Comparison of ENCODE assay signal across 8 mouse cellular contexts in genomic region chr9:120932797-120933586, GRCm38 (mm10). TPM values are rescaled to one million over a fixed set of nuclear protein-coding genes. Genes with fewer than 3 reads are reported as not detected.
DNase-seq lines count a peak whose midpoint lies in the region; ATAC-seq and TF ChIP-seq lines count a peak whose summit lies in the region.

No protein-coding gene starts in this region.

- H3K9ac ChIP-seq in heart, embryonic 12.5 days: peak overlapping the region; percentile 97
- H3K9ac ChIP-seq in kidney, embryonic 16.5 days (replicated peaks; ENCODE audit: low read length): peak overlapping the region; percentile 98
- peak overlapping the region; percentile 100 for H3K9ac ChIP-seq in liver, adult 2 months (ENCODE audit: low read depth, low read length)

- H3K4me1 ChIP-seq in erythroblast, embryonic 14.5 days (ENCODE audit: control insufficient read depth): peaks cover 37% of the 10 kb centered on the region
- peaks cover 34% of the 10 kb centered on the region for H3K4me1 ChIP-seq in heart, embryonic 12.5 days (replicated peaks)
- peaks cover 30% of the 10 kb centered on the region for H3K4me1 ChIP-seq in kidney, embryonic 16.5 days (ENCODE audit: insufficient read depth, low read length)
- H3K4me1 ChIP-seq in liver, adult 2 months (ENCODE audit: control insufficient read depth, insufficient read depth, low read length): peaks cover 26% of the 10 kb centered on the region

- peak overlapping the region; percentile 85 for H3K4me3 ChIP-seq in erythroblast, embryonic 14.5 days (replicated peaks)
- H3K4me3 ChIP-seq in heart, embryonic 12.5 days: peak overlapping the region; percentile 99
- peak overlapping the region; percentile 96 for H3K4me3 ChIP-seq in kidney, embryonic 16.5 days (ENCODE audit: low read length)
- H3K4me3 ChIP-seq in liver, adult 2 months (ENCODE audit: insufficient read depth, low read depth, low read length): peak overlapping the region; percentile 91
- H3K4me3 ChIP-seq in myocyte: peak overlapping the region; percentile 61

- peaks cover 2% of the 10 kb centered on the region for H3K27me3 ChIP-seq in erythroblast, embryonic 14.5 days (ENCODE audit: control insufficient read depth)
- H3K27me3 ChIP-seq in heart, embryonic 12.5 days (replicated peaks): no peaks in the 10 kb centered on the region
- no peaks in the 10 kb centered on the region for H3K27me3 ChIP-seq in kidney, embryonic 16.5 days (ENCODE audit: insufficient read depth, low read length)
- no peaks in the 10 kb centered on the region for H3K27me3 ChIP-seq in liver, adult 2 months (ENCODE audit: control insufficient read depth, insufficient read depth, low read length)
- no peaks in the 10 kb centered on the region for H3K27me3 ChIP-seq in myocyte (ENCODE audit: control insufficient read depth, insufficient read depth, insufficient read length)

- peaks cover 23% of the 10 kb centered on the region for H3K36me3 ChIP-seq in erythroblast, embryonic 14.5 days (ENCODE audit: control insufficient read depth)
- H3K36me3 ChIP-seq in heart, embryonic 12.5 days: no peaks in the 10 kb centered on the region
- no peaks in the 10 kb centered on the region for H3K36me3 ChIP-seq in kidney, embryonic 16.5 days (ENCODE audit: insufficient read depth, low read length)
- no peaks in the 10 kb centered on the region for H3K36me3 ChIP-seq in liver, adult 2 months (ENCODE audit: control insufficient read depth, insufficient read depth, low read length)
- H3K36me3 ChIP-seq in myocyte (ENCODE audit: control insufficient read depth, insufficient read depth): no peaks in the 10 kb centered on the region

- peak; percentile 98 for DNase-seq in CD4-positive, CD25-positive, alpha-beta regulatory T cell, adult 2 months (ENCODE audit: low read depth, low spot score)
- peak; percentile 92 for DNase-seq in brain, embryonic 18.5 days (ENCODE audit: low read depth, low spot score)
- DNase-seq in liver, adult 2 months (ENCODE audit: extremely low read depth, low read depth, low spot score): peak; percentile 68
- DNase-seq in spleen, postnatal 4 days (ENCODE audit: low spot score in 2 of 2): peak; percentile 98 to 99

- H3K27ac ChIP-seq in heart, embryonic 12.5 days (ENCODE audit: poor library complexity, severe bottlenecking): peak overlapping the region; percentile 95
- H3K27ac ChIP-seq in kidney, embryonic 16.5 days (ENCODE audit: low read length): peak overlapping the region; percentile 96
- peak overlapping the region; percentile 86 for H3K27ac ChIP-seq in liver, adult 2 months (replicated peaks; ENCODE audit: insufficient read depth, low read depth, low read length)

- H3ac ChIP-seq in myocyte (ENCODE audit: control insufficient read depth, insufficient read length): peak overlapping the region; percentile 93

- peaks cover 39% of the 10 kb centered on the region for H3K79me2 ChIP-seq in liver, adult 2 months (ENCODE audit: control insufficient read depth, insufficient read depth, low read length)
- H3K79me2 ChIP-seq in myocyte (ENCODE audit: control insufficient read depth, insufficient read depth): peaks cover 44% of the 10 kb centered on the region

- peak; percentile 92 for ATAC-seq in heart, embryonic 12.5 days (ENCODE audit: insufficient number of reproducible peaks, low FRiP score)
- ATAC-seq in kidney, embryonic 16.5 days (ENCODE audit: low FRiP score, low TSS enrichment): peak; percentile 90

- no peaks in the 10 kb centered on the region for H3K9me3 ChIP-seq in erythroblast, embryonic 14.5 days (ENCODE audit: control insufficient read depth, low read length)
- no peaks in the 10 kb centered on the region for H3K9me3 ChIP-seq in heart, embryonic 12.5 days (replicated peaks)
- no peaks in the 10 kb centered on the region for H3K9me3 ChIP-seq in kidney, embryonic 16.5 days (ENCODE audit: low read length)

- WGBS in heart, embryonic 12.5 days: 5% methylated on average over 77 of the region's 78 CpGs
- 7% methylated on average over 72 of the region's 78 CpGs for WGBS in kidney, embryonic 16.5 days
- 9% methylated on average over 60 of the region's 78 CpGs for WGBS in liver, adult 2 months

- TF ChIP-seq CTCF in liver, adult 2 months (IDR thresholded peaks at IDR 0.05; ENCODE audit: low read depth, low read length): no peak

- peak overlapping the region; percentile 59 for H3K4me2 ChIP-seq in heart, embryonic 12.5 days
- peak overlapping the region; percentile 90 for H3K4me2 ChIP-seq in kidney, embryonic 16.5 days (replicated peaks; ENCODE audit: low read depth, low read length)
- peak overlapping the region; percentile 40 for H3K4me2 ChIP-seq in myocyte (ENCODE audit: low read depth)

- peak; percentile 99 for TF ChIP-seq POLR2A in liver, adult 2 months (IDR thresholded peaks at IDR 0.05; ENCODE audit: extremely low read depth, insufficient read depth, low read length)
- peak; percentile 97 for TF ChIP-seq POLR2A in myocyte (IDR thresholded peaks at IDR 0.05; ENCODE audit: insufficient read length, low read depth)

TF ChIP-seq in myocyte, 11 proteins besides CTCF, POLR2A, EP300 and RAD21:
- TF ChIP-seq CEBPB (IDR thresholded peaks at IDR 0.05; ENCODE audit: insufficient read depth, poor library complexity, severe bottlenecking) (no peak), TCF3 (IDR thresholded peaks at IDR 0.05; ENCODE audit: insufficient read length, low read depth) (no peak), REST (IDR thresholded peaks at IDR 0.05; ENCODE audit: insufficient read depth, insufficient read length) (peak; percentile 16), MYOD1 (IDR thresholded peaks at IDR 0.05; ENCODE audit: control insufficient read depth in 1 of 3, insufficient read length in 2 of 3, low read depth in 2 of 3) (peak in 1 of 3 experiments; percentile 29), MYOG (IDR thresholded peaks at IDR 0.05; ENCODE audit: control insufficient read depth in 1 of 3, insufficient read depth in 1 of 3, insufficient read length in 2 of 3, low read depth in 2 of 3) (no peak), SRF (IDR thresholded peaks at IDR 0.05; ENCODE audit: control insufficient read depth, insufficient read length, low read depth) (peak; percentile 54), POLR2AphosphoS2 (IDR thresholded peaks at IDR 0.05; ENCODE audit: insufficient read length, low read depth) (peak; percentile 98)

RNA-seq across cellular contexts. Expression of gene Ctnnb1, which starts 4.0 kb away (rescaled TPM):
- 0.62 and 0.87 TPM in 2 replicates for polyA plus RNA-seq in erythroblast, embryonic 14.5 days (2012)
- 397 and 414 TPM in 2 replicates for polyA plus RNA-seq in heart, embryonic 12.5 days (2016; fragmentation: Nextera tagmentation; extraction: Ambion mirVana)
- 639 and 663 TPM in 2 replicates for polyA plus RNA-seq in kidney, embryonic 16.5 days (2015; fragmentation: Nextera tagmentation; extraction: Ambion mirVana)
- total RNA-seq in liver, adult 2 months (2014; rRNA removed): 278 and 319 TPM in 2 replicates
- polyA plus RNA-seq in liver, adult 2 months (2012; rRNA removed): 34.3 and 41.4 TPM in 2 replicates
- 294 TPM for polyA plus RNA-seq in myocyte (2012; fragmentation: generic; extraction: Trizol)

Comparison
In these comparisons a context has a peak if more than half of its experiments do, and no peak if none do; other contexts are left out.
1. Peak in every context shown above with its lines: DNase-seq, ATAC-seq, H3K4me3 ChIP-seq and H3K27ac ChIP-seq.
2. H3K4me2 ChIP-seq: peak in every context shown above with its lines; median percentile 90 in kidney, embryonic 16.5 days; 59 in heart, embryonic 12.5 days; 40 in myocyte.
3. RNA of gene Ctnnb1, which starts 4.0 kb away (polyA plus RNA-seq): 639 to 663 TPM in kidney, embryonic 16.5 days, 397 to 414 TPM in heart, embryonic 12.5 days, 294 TPM in myocyte (single experiment) and 34.3 to 41.4 TPM in liver, adult 2 months; 0.62 to 0.87 TPM in erythroblast, embryonic 14.5 days; every median in the first group is over 10 times any median in the second.